Mouse (Mus musculus): ENCODE data around the gene Qprt. TPM values are rescaled to one million over a fixed set of nuclear protein-coding genes. Genes with fewer than 3 reads are reported as not detected.
A peak's percentile ranks its signal among the peaks of the same experiment; 100 is the strongest.

Gene Qprt
- polyA plus RNA-seq, 1 experiment from 2014 or later, result 0.76 TPM

DNA sequence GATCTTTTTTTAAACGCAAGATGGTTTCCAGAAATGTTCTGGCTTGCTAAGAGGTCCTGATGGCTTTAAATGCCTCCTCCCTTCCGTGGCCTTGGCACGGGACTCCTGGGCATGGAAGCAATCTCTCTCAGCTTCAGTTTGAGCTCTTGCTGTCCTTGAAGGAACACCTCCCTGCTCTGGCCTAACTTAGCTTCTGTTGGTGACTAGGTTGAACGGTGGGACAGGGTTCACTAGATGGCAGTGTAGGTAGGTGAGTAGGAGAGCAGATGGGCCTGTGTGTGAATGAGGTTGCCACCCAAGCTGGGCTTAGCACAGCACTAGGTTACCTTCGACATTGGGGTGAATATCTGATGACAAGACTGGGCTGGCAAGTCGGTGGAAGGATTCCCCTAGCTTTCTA lies 18.1 kb downstream of the Qprt start:
- ATAC-seq (replicated peaks), result no peak
- Histone ChIP-seq H3K9ac (no peak overlapping the region), H3K4me1 (peaks cover 7% of the 10 kb centered on the region)

DNA sequence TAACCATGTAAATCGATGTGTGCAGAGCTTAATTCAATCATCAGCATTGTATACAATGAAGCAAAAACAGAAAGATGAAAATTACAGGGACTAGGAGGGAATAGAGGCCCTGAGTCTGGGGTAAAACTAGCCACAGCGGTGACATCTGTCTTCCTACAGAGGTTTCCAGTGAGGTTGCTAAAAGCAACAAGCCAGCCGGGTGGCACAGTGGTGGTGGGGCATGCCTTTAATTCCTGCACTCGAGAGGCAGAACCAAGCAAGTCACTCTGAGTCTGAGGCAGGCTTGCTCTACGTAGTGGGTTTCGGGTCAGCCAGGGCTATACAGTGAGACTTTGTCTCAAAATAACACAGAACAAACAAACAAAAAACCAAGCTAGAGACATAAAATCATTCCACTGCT lies 19.9 kb downstream of the Qprt start:
- peaks cover 7% of the 10 kb centered on the region for H3K4me1 ChIP-seq
- 83% methylated on average over 6 of the region's 6 CpGs for WGBS
- H3K9me3 ChIP-seq, result no peaks in the 10 kb centered on the region
- H3K4me2 ChIP-seq, result no peak overlapping the region
- H3K4me3 ChIP-seq, result no peak overlapping the region
- H3K36me3 ChIP-seq (replicated peaks), result no peaks in the 10 kb centered on the region
- no peak overlapping the region for H3K9ac ChIP-seq
- H3K27me3 ChIP-seq (replicated peaks), result no peaks in the 10 kb centered on the region
- no peak overlapping the region for H3K27ac ChIP-seq
- no peak for ATAC-seq (replicated peaks)

More for the DNA sequence above, 18.1 kb downstream of the Qprt start:
- H3K27me3 ChIP-seq (replicated peaks), result no peaks in the 10 kb centered on the region
- H3K36me3 ChIP-seq (replicated peaks), result no peaks in the 10 kb centered on the region
- 72% methylated on average over 6 of the region's 6 CpGs for WGBS
- H3K9me3 ChIP-seq, result no peaks in the 10 kb centered on the region
- H3K4me2 ChIP-seq, result no peak overlapping the region
- H3K4me3 ChIP-seq, result no peak overlapping the region
- H3K27ac ChIP-seq, result peak overlapping the region; percentile 72

DNA sequence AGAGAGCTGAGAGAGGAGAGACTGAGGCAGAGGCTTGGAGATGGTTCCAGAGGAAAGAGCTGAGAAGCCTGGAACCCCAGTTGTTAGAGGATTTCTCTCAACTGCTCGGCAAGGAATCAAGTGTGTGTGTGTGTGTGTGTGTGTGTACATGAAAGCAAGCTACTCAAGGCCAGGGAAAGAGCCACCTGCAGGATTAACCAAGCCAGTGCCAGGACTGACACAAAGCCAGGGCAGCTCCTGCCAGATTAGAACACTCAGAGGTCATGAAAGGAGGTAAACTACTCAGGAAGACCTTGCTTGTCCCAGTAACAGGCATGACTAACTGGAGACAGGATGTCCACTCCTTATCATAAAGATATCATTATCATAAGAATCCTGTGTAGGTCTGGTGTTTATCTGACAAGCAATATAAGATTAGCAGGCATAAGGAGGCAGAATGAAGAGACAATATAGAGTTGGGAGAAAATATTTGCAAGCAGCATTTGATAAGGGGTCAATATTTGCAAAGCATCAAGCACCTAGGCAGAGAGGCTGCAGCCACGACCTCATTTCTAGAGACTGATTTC lies 20.5 kb downstream of the Qprt start:
- Histone ChIP-seq H3K9ac (no peak overlapping the region), H3K4me1 (peaks cover 7% of the 10 kb centered on the region), H3K27me3 (replicated peaks) (no peaks in the 10 kb centered on the region), H3K27ac (no peak overlapping the region), H3K9me3 (no peaks in the 10 kb centered on the region), H3K36me3 (replicated peaks) (no peaks in the 10 kb centered on the region), H3K4me2 (no peak overlapping the region), H3K4me3 (no peak overlapping the region)
- ATAC-seq (replicated peaks), result no peak
- 37% methylated on average over 2 of the region's 2 CpGs for WGBS

DNA sequence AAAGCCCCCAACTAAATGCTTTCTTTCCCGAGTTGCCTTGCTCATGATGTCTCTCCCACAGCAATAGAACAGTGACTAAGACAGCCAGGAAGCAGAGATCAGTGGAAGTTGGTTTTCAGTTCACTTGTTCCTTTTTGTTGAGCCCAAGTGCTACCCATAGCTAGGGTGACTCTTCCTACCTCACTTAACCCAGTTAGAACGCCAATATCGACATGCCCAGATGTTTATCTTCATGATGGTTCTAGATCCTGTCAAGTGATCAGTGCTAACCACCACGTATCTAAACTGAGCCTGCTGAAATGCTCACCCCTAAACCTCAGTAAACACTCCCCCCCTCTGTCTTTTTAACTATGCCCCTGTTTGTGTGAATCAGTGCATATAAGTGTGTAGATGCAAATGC lies 22.5 kb downstream of the Qprt start:
- Histone ChIP-seq H3K4me1 (peaks cover 3% of the 10 kb centered on the region), H3K36me3 (replicated peaks) (no peaks in the 10 kb centered on the region), H3K27me3 (replicated peaks) (no peaks in the 10 kb centered on the region), H3K9ac (no peak overlapping the region), H3K27ac (no peak overlapping the region), H3K4me2 (no peak overlapping the region), H3K9me3 (no peaks in the 10 kb centered on the region), H3K4me3 (no peak overlapping the region)
- WGBS, result 89% methylated on average over 4 of the region's 4 CpGs
- no peak for ATAC-seq (replicated peaks)

DNA sequence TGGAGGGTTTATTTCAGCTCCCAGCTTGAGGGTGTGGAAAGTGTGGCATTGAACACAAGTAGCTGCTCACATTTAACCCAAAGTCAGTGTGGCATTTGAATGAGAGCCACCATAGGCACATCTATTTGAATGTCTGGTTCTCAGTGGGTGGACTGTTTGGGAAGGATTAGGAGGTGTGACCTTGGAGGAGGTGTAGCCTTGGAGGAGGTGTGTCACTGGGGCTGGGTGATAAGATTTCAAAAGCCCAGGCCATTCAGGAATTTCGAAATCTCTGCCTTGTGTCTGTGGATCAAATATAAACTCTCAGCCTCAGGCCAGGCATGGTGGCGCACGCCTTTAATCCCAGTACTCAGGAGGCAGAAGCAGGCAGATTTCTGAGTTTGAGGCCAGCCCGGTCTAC lies 23.1 kb downstream of the Qprt start:
- no peak overlapping the region for H3K9ac ChIP-seq
- H3K4me2 ChIP-seq, result no peak overlapping the region
- H3K4me3 ChIP-seq, result no peak overlapping the region
- H3K9me3 ChIP-seq, result no peaks in the 10 kb centered on the region
- no peak for ATAC-seq (replicated peaks)
- no peaks in the 10 kb centered on the region for H3K4me1 ChIP-seq
- H3K36me3 ChIP-seq (replicated peaks), result no peaks in the 10 kb centered on the region
- no peak overlapping the region for H3K27ac ChIP-seq
- no peaks in the 10 kb centered on the region for H3K27me3 ChIP-seq (replicated peaks)
- WGBS, result 91% methylated on average over 4 of the region's 4 CpGs

DNA sequence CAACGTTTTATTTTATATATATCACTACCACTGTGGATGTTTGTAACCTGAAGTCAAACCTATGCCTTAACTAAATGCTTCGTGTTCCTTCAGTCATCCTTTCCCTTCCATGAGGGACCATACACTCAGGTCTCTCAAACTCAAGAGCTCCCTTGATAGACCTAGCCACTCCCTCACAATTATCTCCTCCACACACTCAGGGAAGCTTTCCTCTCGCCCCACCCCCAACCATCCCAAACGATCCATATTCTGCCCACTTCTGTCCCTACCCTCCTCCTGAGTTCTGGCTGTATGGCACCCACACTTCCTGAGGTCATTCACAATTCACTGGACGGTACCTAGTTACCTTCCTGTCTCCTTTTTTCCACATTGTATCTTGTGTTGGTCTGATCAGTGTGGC lies 23.5 kb downstream of the Qprt start:
- no peaks in the 10 kb centered on the region for H3K36me3 ChIP-seq (replicated peaks)
- WGBS, result 88% methylated on average over 5 of the region's 5 CpGs
- no peaks in the 10 kb centered on the region for H3K4me1 ChIP-seq
- no peak overlapping the region for H3K4me2 ChIP-seq
- no peak overlapping the region for H3K4me3 ChIP-seq
- H3K27me3 ChIP-seq (replicated peaks), result no peaks in the 10 kb centered on the region
- H3K27ac ChIP-seq, result no peak overlapping the region
- no peak overlapping the region for H3K9ac ChIP-seq
- H3K9me3 ChIP-seq, result no peaks in the 10 kb centered on the region
- no peak for ATAC-seq (replicated peaks)

DNA sequence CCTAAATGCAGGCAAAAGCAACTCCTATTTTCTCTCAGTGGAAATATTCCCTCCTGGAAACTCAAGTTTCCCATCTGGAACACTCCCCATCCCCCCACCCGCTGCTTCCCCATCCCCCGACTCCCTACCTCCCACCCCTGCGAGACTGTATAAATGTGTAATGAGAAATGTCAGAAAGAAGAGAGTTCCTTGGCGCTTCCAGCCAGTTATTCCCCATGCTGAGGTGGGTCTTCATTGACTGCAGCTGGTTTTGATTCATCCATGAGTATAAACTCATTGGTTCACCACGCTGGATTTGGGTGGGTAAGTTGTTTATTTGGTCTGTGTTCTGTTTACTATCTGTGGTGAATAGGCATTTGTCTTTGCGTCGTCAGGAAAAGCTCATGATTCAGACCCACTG lies 25.6 kb downstream of the Qprt start:
- 69% methylated on average over 7 of the region's 7 CpGs for WGBS
- Histone ChIP-seq H3K9ac (no peak overlapping the region), H3K9me3 (no peaks in the 10 kb centered on the region), H3K4me1 (no peaks in the 10 kb centered on the region), H3K27me3 (replicated peaks) (no peaks in the 10 kb centered on the region), H3K27ac (no peak overlapping the region), H3K4me3 (no peak overlapping the region), H3K36me3 (replicated peaks) (no peaks in the 10 kb centered on the region), H3K4me2 (no peak overlapping the region)
- no peak for ATAC-seq (replicated peaks)

DNA sequence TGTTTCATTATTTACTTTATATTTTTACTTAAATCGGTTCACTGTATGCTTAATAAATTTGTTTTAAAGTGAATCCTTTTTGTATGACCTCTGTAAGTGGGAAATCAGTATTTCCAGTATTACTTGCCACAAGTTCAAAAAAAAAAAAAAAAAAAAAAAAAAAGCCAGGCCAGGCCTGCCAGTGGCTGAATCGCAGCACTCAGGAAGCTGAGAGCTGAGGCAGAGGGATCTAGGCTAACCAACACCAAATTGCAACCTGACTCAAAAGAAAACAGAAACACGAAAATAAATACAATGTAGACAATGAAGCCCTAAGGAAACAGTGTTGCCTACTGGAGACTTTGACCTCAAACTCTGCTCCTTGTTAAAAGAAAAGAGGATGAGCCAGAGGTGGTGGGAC lies 28.1 kb downstream of the Qprt start:
- Histone ChIP-seq H3K4me1 (0 out of 2 replicates have a peak, but pooled peaks cover 3% of the 10 kb centered on the region), H3K36me3 (replicated peaks) (no peaks in the 10 kb centered on the region), H3K27ac (no peak overlapping the region), H3K4me2 (no peak overlapping the region), H3K4me3 (no peak overlapping the region), H3K9ac (no peak overlapping the region), H3K9me3 (no peaks in the 10 kb centered on the region), H3K27me3 (replicated peaks) (no peaks in the 10 kb centered on the region)
- 78% methylated on average over 3 of the region's 3 CpGs for WGBS
- no peak for ATAC-seq (replicated peaks)

DNA sequence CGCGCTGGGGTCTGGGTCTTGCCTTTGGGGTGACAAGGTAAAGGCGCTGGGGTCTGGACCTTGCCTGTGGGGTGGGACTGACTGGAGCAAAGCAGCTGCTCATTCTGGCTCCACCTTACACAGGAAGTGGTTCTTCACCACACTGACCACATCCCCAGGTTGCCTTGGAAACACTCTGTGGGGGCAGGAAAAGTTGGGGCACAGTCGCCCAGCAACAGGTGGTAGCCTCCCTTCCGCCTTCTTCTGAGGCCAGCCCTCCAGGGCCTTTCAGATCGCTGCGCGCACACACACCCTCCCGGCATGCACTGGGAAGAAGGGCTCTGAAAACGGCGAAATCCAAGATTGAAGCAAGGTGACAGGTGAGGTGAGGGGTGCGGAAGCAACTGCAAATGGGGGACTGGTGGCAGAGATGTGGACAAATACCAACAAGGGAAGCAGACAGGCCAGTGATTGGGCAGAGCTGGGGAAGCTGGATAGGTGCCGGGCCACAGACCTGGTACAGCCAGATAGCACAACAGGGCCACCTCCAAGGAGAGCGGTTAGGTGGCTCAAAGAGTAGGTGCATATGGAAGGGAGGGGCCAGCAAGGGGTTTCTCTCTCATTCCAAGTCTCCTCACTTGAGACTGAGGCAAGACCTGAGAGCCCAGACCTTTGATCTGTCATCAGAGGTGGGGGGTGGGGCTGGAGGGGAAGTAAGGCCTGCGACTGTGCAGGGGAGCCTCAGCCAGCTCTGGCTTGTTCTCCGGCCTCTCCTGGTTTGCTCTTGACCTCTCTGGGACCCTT lies 30.7 kb downstream of the Qprt start, which contains the start of gene AI467606:
Gene AI467606, plus strand, starts transcription at position 246 of the 783 bp plus-strand sequence.
- H3K4me1 ChIP-seq, result 0 out of 2 replicates have a peak, but pooled peaks cover 6% of the 10 kb centered on the region
- no peak within 1 kb of the TSS for H3K9ac ChIP-seq
- no peak for ATAC-seq (replicated peaks)
- H3K9me3 ChIP-seq, result no peaks in the 10 kb centered on the region
- no peaks in the 10 kb centered on the region for H3K27me3 ChIP-seq (replicated peaks)
- no peak within 1 kb of the TSS for H3K27ac ChIP-seq
- no peak within 1 kb of the TSS for H3K4me2 ChIP-seq
- 72% methylated on average over 16 of the region's 16 CpGs for WGBS
- no peak within 1 kb of the TSS for H3K4me3 ChIP-seq
- H3K36me3 ChIP-seq (replicated peaks), result no peaks in the 10 kb centered on the region

DNA sequence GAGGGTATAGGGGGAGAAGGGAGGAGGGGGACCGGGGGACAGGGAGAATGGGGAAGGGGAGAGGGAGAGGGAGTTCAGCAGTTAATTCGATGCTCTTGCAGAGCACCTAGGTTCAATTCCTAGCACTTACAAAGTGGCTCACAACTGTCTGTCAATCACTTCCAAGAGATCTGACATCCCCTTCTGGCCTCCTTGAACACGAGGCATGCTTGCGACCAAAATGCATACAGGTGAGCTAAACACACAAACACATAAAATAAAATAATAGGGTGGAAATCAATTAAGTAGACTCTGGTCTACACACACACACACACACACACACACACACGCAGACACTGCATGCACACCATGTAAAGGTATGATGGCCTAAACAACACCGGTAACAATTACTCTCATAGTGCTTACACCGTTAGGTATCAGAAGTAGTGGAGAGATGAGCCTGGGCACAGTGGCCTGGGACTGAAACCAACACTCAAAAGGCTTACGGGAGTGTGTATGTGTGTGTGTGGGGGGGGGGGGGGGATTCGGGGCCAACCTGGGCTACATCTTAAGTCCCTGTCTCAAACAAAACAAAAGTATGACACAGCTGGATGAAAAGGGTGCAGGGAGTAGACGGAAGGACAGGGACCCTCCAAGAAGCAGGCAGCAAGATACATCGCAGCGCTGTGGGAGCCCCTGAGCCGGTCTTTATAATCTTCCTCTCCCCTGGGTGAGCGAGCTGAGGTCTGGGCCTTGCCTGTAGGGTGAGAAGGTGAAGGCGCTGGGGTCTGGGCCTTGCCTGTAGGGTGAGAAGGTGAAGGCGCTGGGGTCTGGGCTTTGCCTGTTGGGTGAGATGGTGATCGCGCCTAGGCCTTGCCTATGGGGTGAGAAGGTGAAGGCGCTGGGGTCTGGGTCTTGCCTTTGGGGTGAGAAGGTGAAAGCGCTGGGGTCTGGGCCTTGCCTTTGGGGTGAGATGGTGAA lies 31.6 kb downstream of the Qprt start:
- WGBS, result 86% methylated on average over 20 of the region's 20 CpGs
- no peak overlapping the region for H3K27ac ChIP-seq
- H3K9me3 ChIP-seq, result no peaks in the 10 kb centered on the region
- H3K4me2 ChIP-seq, result no peak overlapping the region
- no peaks in the 10 kb centered on the region for H3K36me3 ChIP-seq (replicated peaks)
- no peak overlapping the region for H3K4me3 ChIP-seq
- H3K27me3 ChIP-seq (replicated peaks), result no peaks in the 10 kb centered on the region
- H3K4me1 ChIP-seq, result 0 out of 2 replicates have a peak, but pooled peaks cover 6% of the 10 kb centered on the region
- no peak overlapping the region for H3K9ac ChIP-seq
- ATAC-seq (replicated peaks), result no peak

DNA sequence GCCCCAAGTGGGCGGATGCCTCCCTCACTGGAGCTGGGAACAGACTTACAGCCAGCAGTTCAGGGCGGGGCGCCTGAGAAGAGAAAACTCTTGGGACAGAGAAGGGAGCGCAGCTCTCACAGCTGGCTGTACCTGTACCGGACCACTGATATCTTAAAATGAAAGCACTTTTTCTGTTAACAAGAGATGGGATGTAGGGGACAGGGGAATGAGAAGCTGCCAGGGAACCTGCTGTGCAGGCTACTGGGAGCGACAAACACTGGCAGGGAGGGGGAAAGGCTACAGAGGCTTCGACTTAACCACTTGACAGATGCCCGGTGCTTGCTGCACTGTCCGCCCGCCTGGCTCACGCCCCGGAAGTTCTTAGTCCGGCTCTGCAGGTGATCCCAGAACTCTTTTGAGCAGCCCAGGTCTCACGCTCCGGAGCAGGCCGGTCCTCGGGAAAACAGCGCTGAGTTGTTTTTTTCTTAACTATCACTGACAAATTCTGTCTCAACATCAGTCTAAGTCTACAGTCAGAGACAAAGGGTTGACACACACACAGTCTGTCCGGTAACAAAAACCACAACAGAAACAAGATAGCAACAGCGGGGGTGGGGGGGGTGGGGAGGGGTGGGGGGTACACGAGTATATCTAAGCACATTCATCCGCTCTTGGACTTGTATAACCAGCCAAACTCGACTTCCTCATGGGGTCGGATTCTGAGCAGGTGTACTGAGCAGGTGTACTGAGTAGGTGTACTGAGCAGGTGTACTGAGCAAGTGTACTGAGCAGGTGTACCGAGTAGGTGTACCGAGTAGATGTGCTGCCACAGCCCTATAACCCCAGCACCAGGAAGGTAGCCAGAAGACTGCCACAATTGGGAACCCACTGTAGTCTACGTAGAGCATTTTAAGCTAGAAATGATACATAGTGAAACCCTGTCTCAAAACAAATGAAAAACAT lies 32.9 kb downstream of the Qprt start:
- 0 out of 2 replicates have a peak, but pooled peaks cover 6% of the 10 kb centered on the region for H3K4me1 ChIP-seq
- H3K4me2 ChIP-seq, result peak overlapping the region; percentile 47
- H3K9me3 ChIP-seq, result no peaks in the 10 kb centered on the region
- no peaks in the 10 kb centered on the region for H3K36me3 ChIP-seq (replicated peaks)
- 0 out of 2 replicates have a peak overlapping the region, but pooled peaks have one; percentile 5 for H3K9ac ChIP-seq
- ATAC-seq (replicated peaks), result no peak
- peak overlapping the region; percentile 18; the same call in 1 of the 2 replicates for H3K4me3 ChIP-seq
- H3K27ac ChIP-seq, result no peak overlapping the region
- 20% methylated on average over 27 of the region's 27 CpGs for whole genome bisulfite sequencing
- no peaks in the 10 kb centered on the region for H3K27me3 ChIP-seq (replicated peaks)

All from midbrain, embryonic 15.5 days (tissue).